8 mouse cellular contexts compared by ENCODE assay signal in the genomic region with DNA sequence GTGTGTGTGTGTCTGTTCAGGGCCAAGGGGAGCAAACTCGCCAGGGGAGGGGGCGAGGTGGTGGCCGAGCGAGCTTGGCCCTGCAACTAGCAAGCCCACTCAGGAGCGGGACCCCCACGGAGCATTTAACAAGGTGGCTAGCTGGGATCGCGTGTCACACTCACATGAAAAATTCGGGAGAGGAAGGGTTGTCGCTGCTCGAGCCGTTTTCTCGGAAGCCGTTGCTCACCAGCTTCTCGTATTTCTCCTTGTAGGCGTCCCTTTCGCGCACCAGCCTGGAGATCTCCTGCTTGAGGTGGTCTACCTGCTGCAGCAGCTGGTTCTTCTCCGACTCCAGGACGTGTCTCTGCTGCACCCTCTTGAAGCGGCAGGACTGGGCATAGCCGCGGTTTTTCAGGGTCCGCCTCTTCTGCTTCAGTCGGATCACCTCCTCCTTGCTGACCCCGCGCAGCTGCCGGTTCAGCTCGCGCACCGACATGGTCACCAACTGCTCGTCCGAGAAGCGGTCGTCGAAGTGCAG. TPM values are rescaled to one million over a fixed set of nuclear protein-coding genes. Genes with fewer than 3 reads are reported as not detected.
DNase-seq lines count a peak whose midpoint lies in the region; ATAC-seq lines count a peak whose summit lies in the region.

No protein-coding gene starts in this region.

- 0 out of 2 replicates have a peak, but pooled peaks have one; percentile 36 for ATAC-seq in heart, embryonic 11.5 days (replicated peaks; ENCODE audit: insufficient number of reproducible peaks, low FRiP score, low TSS enrichment)
- ATAC-seq in lung, embryonic 16.5 days (ENCODE audit: low read depth) = no peak

- H3K36me3 ChIP-seq in heart, embryonic 11.5 days (ENCODE audit: control insufficient read depth, insufficient read depth, low read length) = no peaks in the 10 kb centered on the region
- H3K36me3 ChIP-seq in lung, embryonic 16.5 days (ENCODE audit: control insufficient read depth, insufficient read depth, low read length) = no peaks in the 10 kb centered on the region

- H3K4me2 ChIP-seq in heart, embryonic 11.5 days = peak overlapping the region; percentile 93
- H3K4me2 ChIP-seq in lung, embryonic 16.5 days (ENCODE audit: low read depth, low read length) = peak overlapping the region; percentile 68

- H3K4me3 ChIP-seq in heart, embryonic 11.5 days (ENCODE audit: low read depth, low read length) = peak overlapping the region; percentile 57
- H3K4me3 ChIP-seq in lung, embryonic 16.5 days (ENCODE audit: low read length) = peak overlapping the region; percentile 76

- DNase-seq in layer of hippocampus, adult 9-11 months = peak; percentile 34
- no peak for DNase-seq in layer of hippocampus, postnatal 36 days
- DNase-seq in embryo, embryonic 9.5 days (ENCODE audit: extremely low spot score) = peak; percentile 66
- DNase-seq in kidney, postnatal 25 days = peak; percentile 55 to 67
- DNase-seq in ovary, adult 18-20 months (ENCODE audit: low spot score) = peak; percentile 34
- peak; percentile 52 for DNase-seq in thymus, postnatal 14 days

- WGBS in heart, embryonic 11.5 days (ENCODE audit: insufficient replicate concordance) = under 1% methylated on average over 36 of the region's 36 CpGs
- under 1% methylated on average over 36 of the region's 36 CpGs for WGBS in lung, embryonic 16.5 days

- no peaks in the 10 kb centered on the region; the same call in 1 of the 2 replicates for H3K27me3 ChIP-seq in heart, embryonic 11.5 days (ENCODE audit: control insufficient read depth, insufficient read depth, low read length)
- H3K27me3 ChIP-seq in lung, embryonic 16.5 days (ENCODE audit: control insufficient read depth, insufficient read depth, low read depth, low read length) = no peaks in the 10 kb centered on the region; the same call in 1 of the 2 replicates

- H3K4me1 ChIP-seq in heart, embryonic 11.5 days (ENCODE audit: control insufficient read depth, insufficient read depth, low read length) = no peaks in the 10 kb centered on the region
- no peaks in the 10 kb centered on the region; the same call in 1 of the 2 replicates for H3K4me1 ChIP-seq in lung, embryonic 16.5 days (replicated peaks; ENCODE audit: control insufficient read depth, insufficient read depth, low read length)

- peak overlapping the region; percentile 62; the same call in 1 of the 2 replicates for H3K9ac ChIP-seq in heart, embryonic 11.5 days (ENCODE audit: low read depth, low read length)
- peak overlapping the region; percentile 83 for H3K9ac ChIP-seq in lung, embryonic 16.5 days (ENCODE audit: low read length)

- no peak overlapping the region for H3K27ac ChIP-seq in heart, embryonic 11.5 days (ENCODE audit: low read depth, low read length)
- peak overlapping the region; percentile 97 for H3K27ac ChIP-seq in lung, embryonic 16.5 days (ENCODE audit: low read length)

- no peaks in the 10 kb centered on the region for H3K9me3 ChIP-seq in heart, embryonic 11.5 days (replicated peaks; ENCODE audit: control insufficient read depth, low read length)
- no peaks in the 10 kb centered on the region for H3K9me3 ChIP-seq in lung, embryonic 16.5 days (ENCODE audit: control insufficient read depth, low read length)

RNA-seq across cellular contexts. Expression of a gene that starts 1.9 kb away (rescaled TPM):
- 10 to 100 TPM; 18.5 to 19.5 TPM for total RNA-seq in layer of hippocampus, postnatal 36 days (2021)
- 2.1 and 2.4 TPM in 2 replicates for polyA plus RNA-seq in heart, embryonic 11.5 days (2014; fragmentation: Nextera tagmentation; extraction: Ambion mirVana)
- 13.4 and 13.8 TPM in 2 replicates for polyA plus RNA-seq in lung, embryonic 16.5 days (2015; fragmentation: Nextera tagmentation; extraction: Ambion mirVana)

Comparison
In these comparisons a context has a peak if more than half of its experiments do, and no peak if none do; other contexts are left out.
1. DNase-seq: peak in layer of hippocampus, adult 9-11 months (single experiment), embryo, embryonic 9.5 days (single experiment), kidney, postnatal 25 days (2 of 2), ovary, adult 18-20 months (single experiment) and thymus, postnatal 14 days (single experiment); none in layer of hippocampus, postnatal 36 days (0 of 2).